Mouse (Mus musculus): Measurements from ENCODE around the gene Cphx3. TPM values are rescaled to one million over a fixed set of nuclear protein-coding genes. Genes with fewer than 3 reads are reported as not detected.
A peak's percentile ranks its signal among the peaks of the same experiment; 100 is the strongest.
"Not testable (repeated sequence)": the region's sequence is repeated elsewhere in the genome, so short reads cannot be mapped to it uniquely, and the experiment has no call there.

Gene Cphx3
- polyA plus RNA-seq, 1 experiment from 2014 or later: not detected

DNA sequence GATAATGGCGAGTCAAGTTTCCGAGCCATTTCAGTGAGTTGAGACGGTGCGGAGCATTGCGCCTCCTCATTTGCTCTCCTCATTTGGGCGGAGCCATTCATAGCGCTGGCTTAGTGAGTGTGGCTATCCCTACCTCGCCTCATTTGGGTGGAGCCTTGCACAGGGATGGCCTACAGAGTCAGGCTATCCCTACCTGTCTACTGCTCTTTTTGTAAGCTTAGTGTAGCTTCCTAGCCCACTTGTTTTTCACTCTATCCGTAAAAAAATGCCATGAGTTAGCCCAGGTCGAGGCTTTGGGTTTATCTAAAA, 14.8 kb upstream of the Cphx3 start, which contains the start of gene Tmem254c:
TSS of gene Tmem254c (minus strand) at position 31 of the 309 bp plus-strand sequence.
- not testable (repeated sequence) for H3K4me1 ChIP-seq (ENCODE audit: control insufficient read depth, insufficient read depth, low read length); H3K4me2 ChIP-seq (ENCODE audit: low read depth, low read length); H3K9me3 ChIP-seq (ENCODE audit: control insufficient read depth, low read length); H3K9ac ChIP-seq (ENCODE audit: low read depth, low read length); H3K27ac ChIP-seq (ENCODE audit: low read length); H3K36me3 ChIP-seq (ENCODE audit: control insufficient read depth, insufficient read depth, low read length); H3K27me3 ChIP-seq (replicated peaks; ENCODE audit: control insufficient read depth, insufficient read depth, low read length); H3K4me3 ChIP-seq (ENCODE audit: low read length)
- WGBS: no CpG with 5 or more reads among the region's 10 CpGs
- ATAC-seq: peak; percentile 95

DNA sequence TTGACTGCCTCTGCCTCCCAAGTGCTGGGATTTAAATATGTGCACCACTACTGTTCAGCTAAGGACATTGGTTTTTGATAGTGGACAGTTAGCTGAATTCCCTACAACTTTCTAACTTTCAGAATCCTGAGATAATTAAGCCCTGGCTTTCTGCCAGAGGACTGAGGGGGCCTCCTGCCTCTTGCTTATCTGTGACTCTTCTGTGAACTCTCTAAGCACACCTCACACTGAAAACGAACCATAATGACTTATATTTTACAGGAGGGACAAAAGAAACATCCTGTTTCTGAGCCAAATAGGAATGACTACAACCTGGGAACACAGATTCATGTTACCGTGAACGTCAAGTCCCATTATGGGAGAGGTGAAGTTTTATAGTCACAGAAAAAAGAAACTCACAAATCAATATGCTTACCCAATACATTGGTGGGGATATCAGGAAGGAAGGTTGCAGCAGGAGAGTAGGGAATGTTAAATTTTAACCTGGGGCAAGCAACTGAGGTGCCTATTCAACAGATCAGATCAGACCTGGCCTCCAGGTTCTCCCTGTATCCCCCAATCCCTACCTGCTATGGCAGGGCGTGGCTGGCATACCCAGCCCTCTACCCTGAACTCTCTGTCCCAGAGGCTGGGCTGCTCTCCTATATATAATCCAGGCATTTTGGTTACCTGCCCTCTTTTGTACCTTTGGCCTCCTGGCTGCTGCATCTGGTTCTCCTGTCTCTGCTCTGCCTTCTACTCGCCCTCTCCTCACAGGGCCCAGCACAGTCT, 5.3 kb upstream of the Cphx3 start:
- H3K27ac ChIP-seq (ENCODE audit: low read length); H3K9ac ChIP-seq (ENCODE audit: low read depth, low read length); H3K4me2 ChIP-seq (ENCODE audit: low read depth, low read length); H3K27me3 ChIP-seq (replicated peaks; ENCODE audit: control insufficient read depth, insufficient read depth, low read length); H3K9me3 ChIP-seq (ENCODE audit: control insufficient read depth, low read length); H3K4me3 ChIP-seq (ENCODE audit: low read length); H3K36me3 ChIP-seq (ENCODE audit: control insufficient read depth, insufficient read depth, low read length); H3K4me1 ChIP-seq (ENCODE audit: control insufficient read depth, insufficient read depth, low read length): not testable (repeated sequence)
- no CpG with 5 or more reads among the region's 5 CpGs for WGBS
- peak; percentile 98 for ATAC-seq

DNA sequence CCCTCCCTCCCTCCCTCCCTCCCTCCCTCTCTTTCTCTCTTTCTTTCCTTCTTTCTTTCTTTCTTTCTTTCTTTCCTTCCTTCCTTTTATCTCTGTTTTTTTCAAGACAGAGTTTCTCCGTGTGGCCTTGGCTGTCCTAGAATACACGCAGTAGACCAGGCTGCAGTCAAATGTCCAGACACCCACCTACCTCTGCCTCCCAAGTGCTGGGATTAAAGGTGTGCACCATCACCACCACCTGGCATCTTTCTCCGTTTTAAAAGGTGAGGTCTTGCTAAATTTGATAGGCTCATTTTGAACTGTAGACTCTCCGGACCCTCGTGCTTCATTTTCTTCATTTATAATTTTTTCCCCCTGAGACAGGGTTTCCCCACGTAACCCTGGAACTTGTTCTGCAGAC, 881 bp upstream of the Cphx3 start, which contains the start of gene Cphx2:
TSS of gene Cphx2 (plus strand) at position 301 of the 400 bp plus-strand sequence.
- H3K36me3 ChIP-seq (ENCODE audit: control insufficient read depth, insufficient read depth, low read length); H3K4me1 ChIP-seq (ENCODE audit: control insufficient read depth, insufficient read depth, low read length); ATAC-seq; H3K4me3 ChIP-seq (ENCODE audit: low read length); H3K9me3 ChIP-seq (ENCODE audit: control insufficient read depth, low read length); H3K27me3 ChIP-seq (replicated peaks; ENCODE audit: control insufficient read depth, insufficient read depth, low read length); H3K4me2 ChIP-seq (ENCODE audit: low read depth, low read length); H3K27ac ChIP-seq (ENCODE audit: low read length); H3K9ac ChIP-seq (ENCODE audit: low read depth, low read length): not testable (repeated sequence)
- WGBS: no CpG with 5 or more reads among the region's 6 CpGs

DNA sequence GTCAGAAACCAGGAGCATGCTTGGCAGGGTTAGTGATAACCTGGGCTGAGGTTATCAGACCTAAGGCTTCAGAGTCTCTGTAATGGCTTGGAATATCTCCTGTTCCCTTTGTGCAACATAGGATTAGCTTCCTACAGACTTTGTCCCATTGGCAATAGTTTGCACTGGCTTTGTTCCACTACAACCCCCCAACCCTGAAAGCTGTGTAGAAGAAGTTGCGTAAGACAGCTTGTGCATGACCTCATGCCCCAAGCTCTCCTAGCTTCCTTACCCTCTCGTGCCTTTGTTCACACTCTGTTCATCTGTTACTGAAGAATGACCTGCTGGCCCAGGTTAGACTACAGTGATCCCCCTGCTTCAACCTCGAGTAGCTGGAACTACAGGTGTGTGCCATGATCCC, 15.5 kb downstream of the Cphx3 start:
- H3K27ac ChIP-seq (ENCODE audit: low read length); H3K27me3 ChIP-seq (replicated peaks; ENCODE audit: control insufficient read depth, insufficient read depth, low read length); H3K36me3 ChIP-seq (ENCODE audit: control insufficient read depth, insufficient read depth, low read length); H3K4me1 ChIP-seq (ENCODE audit: control insufficient read depth, insufficient read depth, low read length); H3K4me3 ChIP-seq (ENCODE audit: low read length); H3K9ac ChIP-seq (ENCODE audit: low read depth, low read length); H3K9me3 ChIP-seq (ENCODE audit: control insufficient read depth, low read length); H3K4me2 ChIP-seq (ENCODE audit: low read depth, low read length): not testable (repeated sequence)
- peak; percentile 46; the same call in 1 of the 2 replicates for ATAC-seq
- WGBS: no CpG with 5 or more reads among the region's 3 CpGs

DNA sequence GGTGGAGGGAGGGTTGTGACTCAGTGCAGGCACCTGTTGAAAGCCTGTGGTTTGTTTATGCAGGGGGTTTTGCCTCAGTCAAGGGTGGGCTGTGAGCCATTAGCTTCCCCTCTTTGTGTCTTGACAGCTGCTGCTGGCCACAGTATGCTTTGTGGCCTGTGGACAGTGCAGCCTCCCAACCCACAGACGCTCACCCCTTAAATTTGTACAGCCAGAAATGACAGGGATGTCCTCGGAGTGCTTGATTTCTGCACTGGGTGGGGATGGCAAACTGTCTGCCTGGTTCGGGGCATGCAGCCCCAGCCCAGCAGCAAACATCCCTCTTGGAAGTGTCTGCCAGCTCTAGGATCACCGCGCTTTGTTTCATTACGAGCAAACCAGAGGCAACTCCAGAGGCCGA, 36.1 kb downstream of the Cphx3 start, which contains the start of gene Duxbl2:
TSS of gene Duxbl2 (plus strand) at position 200 of the 400 bp plus-strand sequence.
- not testable (repeated sequence) for H3K27ac ChIP-seq (ENCODE audit: low read length); H3K9ac ChIP-seq (ENCODE audit: low read depth, low read length); H3K27me3 ChIP-seq (replicated peaks; ENCODE audit: control insufficient read depth, insufficient read depth, low read length); H3K4me3 ChIP-seq (ENCODE audit: low read length); H3K4me2 ChIP-seq (ENCODE audit: low read depth, low read length); H3K9me3 ChIP-seq (ENCODE audit: control insufficient read depth, low read length); H3K4me1 ChIP-seq (ENCODE audit: control insufficient read depth, insufficient read depth, low read length); ATAC-seq; H3K36me3 ChIP-seq (ENCODE audit: control insufficient read depth, insufficient read depth, low read length)
- WGBS: no CpG with 5 or more reads among the region's 7 CpGs

DNA sequence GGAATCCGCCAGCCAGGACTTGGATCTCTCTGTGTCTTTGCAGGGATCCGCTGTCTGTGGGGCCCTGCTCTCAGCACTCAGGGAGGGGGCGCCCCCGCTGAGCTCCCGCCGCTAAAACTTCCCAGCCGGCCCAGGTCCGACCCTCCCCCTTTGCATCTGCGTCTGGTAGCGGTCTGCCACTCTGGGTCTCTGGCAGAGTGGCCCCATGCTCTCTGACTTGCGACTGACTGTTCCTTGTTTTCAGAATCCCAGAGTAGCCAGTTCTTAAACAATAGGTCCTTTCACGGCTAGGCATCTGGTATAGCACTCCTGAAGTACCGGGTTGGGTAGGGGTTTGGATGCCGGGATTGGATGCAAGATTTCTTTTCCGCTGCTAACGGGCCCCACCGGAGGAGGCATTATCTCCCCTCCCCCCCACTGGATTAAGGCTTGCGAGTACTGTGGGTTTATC, 36.5 kb downstream of the Cphx3 start:
- not testable (repeated sequence) for H3K36me3 ChIP-seq (ENCODE audit: control insufficient read depth, insufficient read depth, low read length); H3K4me2 ChIP-seq (ENCODE audit: low read depth, low read length); H3K27me3 ChIP-seq (replicated peaks; ENCODE audit: control insufficient read depth, insufficient read depth, low read length); H3K9me3 ChIP-seq (ENCODE audit: control insufficient read depth, low read length); H3K4me3 ChIP-seq (ENCODE audit: low read length); H3K4me1 ChIP-seq (ENCODE audit: control insufficient read depth, insufficient read depth, low read length); H3K27ac ChIP-seq (ENCODE audit: low read length); H3K9ac ChIP-seq (ENCODE audit: low read depth, low read length)
- WGBS: no CpG with 5 or more reads among the region's 18 CpGs
- ATAC-seq: peak; percentile 70

DNA sequence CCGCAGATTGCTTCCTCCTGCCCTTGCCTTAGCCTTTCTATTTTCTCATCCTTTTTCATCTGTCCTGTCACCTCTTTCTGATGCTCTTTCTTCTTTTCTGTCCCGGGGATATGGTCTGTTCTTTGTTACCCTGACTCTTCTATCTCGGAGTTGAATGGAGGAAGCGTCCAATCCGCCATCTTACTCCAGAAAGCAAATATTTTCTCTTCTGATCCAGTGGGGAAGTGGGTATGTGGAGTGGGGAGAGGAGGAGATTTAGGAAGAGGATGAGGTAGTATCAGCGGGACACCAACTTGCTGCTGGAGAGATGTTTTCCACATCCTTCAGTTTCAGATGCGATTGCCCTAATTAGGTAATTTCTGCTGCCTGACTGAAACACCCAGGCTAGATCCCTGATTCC, 37.0 kb downstream of the Cphx3 start:
- not testable (repeated sequence) for H3K4me2 ChIP-seq (ENCODE audit: low read depth, low read length); H3K4me3 ChIP-seq (ENCODE audit: low read length); H3K27me3 ChIP-seq (replicated peaks; ENCODE audit: control insufficient read depth, insufficient read depth, low read length); H3K9me3 ChIP-seq (ENCODE audit: control insufficient read depth, low read length); H3K36me3 ChIP-seq (ENCODE audit: control insufficient read depth, insufficient read depth, low read length); ATAC-seq; H3K9ac ChIP-seq (ENCODE audit: low read depth, low read length); H3K27ac ChIP-seq (ENCODE audit: low read length); H3K4me1 ChIP-seq (ENCODE audit: control insufficient read depth, insufficient read depth, low read length)
- no CpG with 5 or more reads among the region's 7 CpGs for WGBS

DNA sequence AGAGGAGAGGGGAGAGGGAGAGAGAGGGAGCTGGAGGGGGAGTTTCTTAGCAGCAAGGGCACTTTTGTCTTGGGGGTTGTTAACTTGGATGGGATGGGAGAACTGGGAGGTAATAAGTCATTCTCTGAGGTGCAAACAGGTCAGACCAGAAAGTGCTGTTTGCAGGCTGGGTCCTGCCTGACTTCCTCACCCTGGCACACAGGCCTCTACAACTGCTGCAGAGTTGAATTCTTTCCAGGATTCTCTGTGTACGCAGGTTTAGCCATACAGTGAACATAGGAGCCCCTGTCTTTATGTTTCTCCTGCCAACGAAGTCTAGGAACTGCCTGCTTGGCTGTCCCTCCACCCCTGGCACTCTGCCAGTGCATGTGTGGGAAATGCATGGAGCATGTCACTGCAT, 65.0 kb downstream of the Cphx3 start:
- H3K36me3 ChIP-seq (ENCODE audit: control insufficient read depth, insufficient read depth, low read length); ATAC-seq; H3K9me3 ChIP-seq (ENCODE audit: control insufficient read depth, low read length): not testable (repeated sequence)

DNA sequence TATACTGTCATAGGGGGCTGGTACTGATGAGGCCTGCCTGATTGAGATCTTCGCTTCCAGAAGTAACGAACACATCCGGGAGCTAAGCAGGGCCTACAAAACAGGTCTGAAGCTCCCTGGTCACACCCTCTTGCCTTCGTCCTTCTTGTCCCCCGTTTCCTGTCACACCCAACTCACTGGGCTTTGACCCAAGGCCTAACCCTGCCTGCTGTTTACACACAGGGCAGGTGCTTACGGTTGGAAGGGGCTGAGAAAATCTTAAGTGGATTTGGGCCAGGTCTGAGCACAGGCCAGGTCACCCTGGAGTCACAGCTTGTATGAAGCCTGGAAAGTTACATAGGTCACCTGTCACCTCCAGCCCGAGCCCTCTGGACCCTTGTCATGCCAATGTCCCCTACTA, 73.9 kb downstream of the Cphx3 start:
- H3K9ac ChIP-seq (ENCODE audit: low read depth, low read length); H3K9me3 ChIP-seq (ENCODE audit: control insufficient read depth, low read length); H3K4me2 ChIP-seq (ENCODE audit: low read depth, low read length); H3K27ac ChIP-seq (ENCODE audit: low read length); H3K4me3 ChIP-seq (ENCODE audit: low read length); H3K36me3 ChIP-seq (ENCODE audit: control insufficient read depth, insufficient read depth, low read length); H3K4me1 ChIP-seq (ENCODE audit: control insufficient read depth, insufficient read depth, low read length); H3K27me3 ChIP-seq (replicated peaks; ENCODE audit: control insufficient read depth, insufficient read depth, low read length); ATAC-seq: not testable (repeated sequence)
- no CpG with 5 or more reads among the region's 7 CpGs for WGBS

More for the DNA sequence above, 65.0 kb downstream of the Cphx3 start:
- WGBS: no CpG with 5 or more reads among the region's 2 CpGs
- not testable (repeated sequence) for H3K4me2 ChIP-seq (ENCODE audit: low read depth, low read length); H3K27me3 ChIP-seq (replicated peaks; ENCODE audit: control insufficient read depth, insufficient read depth, low read length); H3K4me1 ChIP-seq (ENCODE audit: control insufficient read depth, insufficient read depth, low read length); H3K4me3 ChIP-seq (ENCODE audit: low read length); H3K27ac ChIP-seq (ENCODE audit: low read length); H3K9ac ChIP-seq (ENCODE audit: low read depth, low read length)

DNA sequence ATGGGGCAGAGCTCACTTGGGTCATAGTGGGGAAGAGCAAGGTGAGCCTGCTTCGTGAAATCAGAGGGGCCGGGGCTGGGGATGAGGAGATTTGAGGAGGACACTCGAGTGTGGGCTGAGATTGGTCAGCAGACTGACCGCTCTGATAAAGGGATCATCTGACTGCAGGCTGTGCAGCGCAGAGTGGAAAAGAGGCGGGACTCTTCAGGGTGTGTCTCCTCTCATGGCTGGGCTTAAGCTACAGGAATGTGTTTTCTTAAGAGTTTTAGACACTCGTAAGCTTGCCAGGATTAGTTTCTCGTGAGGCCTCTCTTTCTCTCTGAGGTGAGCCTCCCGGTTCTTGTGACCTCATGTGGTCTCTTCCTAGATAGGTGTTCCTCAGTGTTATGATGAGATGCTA, 79.1 kb downstream of the Cphx3 start:
- not testable (repeated sequence) for H3K27me3 ChIP-seq (replicated peaks; ENCODE audit: control insufficient read depth, insufficient read depth, low read length); H3K9me3 ChIP-seq (ENCODE audit: control insufficient read depth, low read length); H3K27ac ChIP-seq (ENCODE audit: low read length); H3K9ac ChIP-seq (ENCODE audit: low read depth, low read length); H3K36me3 ChIP-seq (ENCODE audit: control insufficient read depth, insufficient read depth, low read length); H3K4me3 ChIP-seq (ENCODE audit: low read length); H3K4me2 ChIP-seq (ENCODE audit: low read depth, low read length); H3K4me1 ChIP-seq (ENCODE audit: control insufficient read depth, insufficient read depth, low read length)
- peak; percentile 59; the same call in 1 of the 2 replicates for ATAC-seq
- WGBS: no CpG with 5 or more reads among the region's 9 CpGs
